In genomic region chr14:61309593-61309992, GRCm38 (mm10) we compare ENCODE assay signal across 10 mouse cellular contexts. TPM values are rescaled to one million over a fixed set of nuclear protein-coding genes. Genes with fewer than 3 reads are reported as not detected.
DNase-seq lines count a peak whose midpoint lies in the region; ATAC-seq lines count a peak whose summit lies in the region.
"Had no signal": no experiment of that assay in that cellular context is flagged by ENCODE, and none has a peak within 500 bp of the region (broad histone marks: within the 10 kb centered on the region; RNA-seq: fewer than 3 reads in every experiment).

Gene Arl11 (plus strand): TSS chr14:61309753.

- 61% methylated on average over 6 of the region's 6 CpGs for WGBS in limb, embryonic 13.5 days
- 54% methylated on average over 6 of the region's 6 CpGs for WGBS in limb, embryonic 10.5 days
- 46% methylated on average over 6 of the region's 6 CpGs for WGBS in heart, embryonic 13.5 days
- WGBS in lung, embryonic 16.5 days: 49% methylated on average over 6 of the region's 6 CpGs

- H3K9ac ChIP-seq in limb, embryonic 13.5 days: no peak within 1 kb of the TSS
- no peak within 1 kb of the TSS for H3K9ac ChIP-seq in heart, embryonic 13.5 days
- H3K9ac ChIP-seq in lung, embryonic 16.5 days (ENCODE audit: low read length): no peak within 1 kb of the TSS

- no peaks in the 10 kb centered on the region for H3K27me3 ChIP-seq in limb, embryonic 13.5 days
- no peaks in the 10 kb centered on the region for H3K27me3 ChIP-seq in limb, embryonic 10.5 days (ENCODE audit: low read depth, poor library complexity, severe bottlenecking)
- H3K27me3 ChIP-seq in heart, embryonic 13.5 days (replicated peaks): no peaks in the 10 kb centered on the region
- no peaks in the 10 kb centered on the region for H3K27me3 ChIP-seq in lung, embryonic 16.5 days (ENCODE audit: control insufficient read depth, insufficient read depth, low read depth, low read length)
- H3K27me3 ChIP-seq: Patski had no signal

- no peak within 1 kb of the TSS for H3K4me3 ChIP-seq in limb, embryonic 13.5 days
- H3K4me3 ChIP-seq in limb, embryonic 10.5 days: no peak within 1 kb of the TSS
- H3K4me3 ChIP-seq in heart, embryonic 13.5 days: no peak within 1 kb of the TSS
- H3K4me3 ChIP-seq in lung, embryonic 16.5 days (ENCODE audit: low read length): no peak within 1 kb of the TSS

- ATAC-seq in limb, embryonic 13.5 days (ENCODE audit: low FRiP score, low read depth): no peak
- ATAC-seq in heart, embryonic 13.5 days (ENCODE audit: extremely low read depth, insufficient number of reproducible peaks, low FRiP score, low TSS enrichment): no peak; the same call in 1 of the 2 replicates
- ATAC-seq in lung, embryonic 16.5 days (ENCODE audit: low read depth): no peak; the same call in 1 of the 2 replicates
- ATAC-seq: hindbrain, postnatal 0 days; Patski had no signal

- no peak within 1 kb of the TSS; the same call in 1 of the 2 replicates for H3K4me2 ChIP-seq in limb, embryonic 13.5 days (replicated peaks)
- H3K4me2 ChIP-seq in heart, embryonic 13.5 days: peak within 1 kb of the TSS; percentile 8; the same call in 1 of the 2 replicates
- H3K4me2 ChIP-seq in lung, embryonic 16.5 days (ENCODE audit: low read depth, low read length): no peak within 1 kb of the TSS

- no peaks in the 10 kb centered on the region for H3K9me3 ChIP-seq in limb, embryonic 13.5 days
- H3K9me3 ChIP-seq in limb, embryonic 10.5 days (replicated peaks): no peaks in the 10 kb centered on the region
- H3K9me3 ChIP-seq in heart, embryonic 13.5 days: no peaks in the 10 kb centered on the region
- H3K9me3 ChIP-seq in lung, embryonic 16.5 days (ENCODE audit: control insufficient read depth, low read length): no peaks in the 10 kb centered on the region

- H3K27ac ChIP-seq in limb, embryonic 13.5 days: peak within 1 kb of the TSS; percentile 44; the same call in 1 of the 2 replicates
- no peak within 1 kb of the TSS for H3K27ac ChIP-seq in limb, embryonic 10.5 days
- H3K27ac ChIP-seq in heart, embryonic 13.5 days (replicated peaks): peak within 1 kb of the TSS; percentile 20
- peak within 1 kb of the TSS; percentile 46 for H3K27ac ChIP-seq in lung, embryonic 16.5 days (ENCODE audit: low read length)
- H3K27ac ChIP-seq: hindbrain, postnatal 0 days had no signal

- H3K4me1 ChIP-seq in limb, embryonic 13.5 days: peaks cover 24% of the 10 kb centered on the region
- peaks cover 11% of the 10 kb centered on the region; the same call in 1 of the 2 replicates for H3K4me1 ChIP-seq in limb, embryonic 10.5 days
- H3K4me1 ChIP-seq in heart, embryonic 13.5 days: peaks cover 19% of the 10 kb centered on the region
- H3K4me1 ChIP-seq in lung, embryonic 16.5 days (replicated peaks; ENCODE audit: control insufficient read depth, insufficient read depth, low read length): peaks cover 18% of the 10 kb centered on the region

- no peak for DNase-seq in limb, embryonic 10.5 days (ENCODE audit: low spot score)
- DNase-seq in thymus, postnatal 0 days (ENCODE audit: low spot score): peak; percentile 38
- DNase-seq in cerebellum, postnatal 25 days: no peak
- no peak for DNase-seq in gastrocnemius, postnatal 25 days
- DNase-seq in ovary, postnatal 10 days (ENCODE audit: low spot score): no peak

- H3K36me3 ChIP-seq in limb, embryonic 13.5 days: no peaks in the 10 kb centered on the region
- no peaks in the 10 kb centered on the region for H3K36me3 ChIP-seq in limb, embryonic 10.5 days
- no peaks in the 10 kb centered on the region for H3K36me3 ChIP-seq in heart, embryonic 13.5 days
- H3K36me3 ChIP-seq in lung, embryonic 16.5 days (ENCODE audit: control insufficient read depth, insufficient read depth, low read length): no peaks in the 10 kb centered on the region

RNA-seq across cellular contexts. Expression of gene Arl11, which starts in this region (rescaled TPM):
- polyA plus RNA-seq in limb, embryonic 13.5 days (2015; fragmentation: Nextera tagmentation; extraction: Ambion mirVana): 0.45 and 0.93 TPM in 2 replicates
- polyA plus RNA-seq in limb, embryonic 10.5 days (2016; fragmentation: Nextera tagmentation; extraction: Ambion mirVana): 0.19 and 0.26 TPM in 2 replicates
- polyA plus RNA-seq in heart, embryonic 13.5 days (2015; fragmentation: Nextera tagmentation; extraction: Ambion mirVana): 0.41 and 0.46 TPM in 2 replicates
- 1.2 and 2.0 TPM in 2 replicates for polyA plus RNA-seq in lung, embryonic 16.5 days (2015; fragmentation: Nextera tagmentation; extraction: Ambion mirVana)
- 2.7 and 3.7 TPM in 2 replicates for polyA plus RNA-seq in thymus, postnatal 0 days (2015; fragmentation: Nextera tagmentation; extraction: Ambion mirVana)
- under 1 TPM; 0.23 to 0.48 TPM for total RNA-seq in gastrocnemius, postnatal 25 days (2021)
- polyA plus RNA-seq: Patski had no signal
